Mouse (Mus musculus) lung, adult 10 weeks (tissue): Measurements from ENCODE around the gene Mcm7. TPM values are rescaled to one million over a fixed set of nuclear protein-coding genes. Genes with fewer than 3 reads are reported as not detected.

Source experiments
- polyA plus RNA-seq: library from polyadenylated mRNA; stranded (reverse); fragments of 350-450 nt; fragmentation: Illumina TruSeq; extraction: RNeasy Lipid Tissue Mini Kit (QIAGEN cat#74804); gene quantifications from one replicate; pipeline ENCODE4 v1.2.3, GENCODE M21; 2014; ENCODE audit warnings: low read depth, low replicate concordance; ENCODE audit not compliant: insufficient read depth

Mcm7 gene
- 18.9 TPM for polyA plus RNA-seq

DNA sequence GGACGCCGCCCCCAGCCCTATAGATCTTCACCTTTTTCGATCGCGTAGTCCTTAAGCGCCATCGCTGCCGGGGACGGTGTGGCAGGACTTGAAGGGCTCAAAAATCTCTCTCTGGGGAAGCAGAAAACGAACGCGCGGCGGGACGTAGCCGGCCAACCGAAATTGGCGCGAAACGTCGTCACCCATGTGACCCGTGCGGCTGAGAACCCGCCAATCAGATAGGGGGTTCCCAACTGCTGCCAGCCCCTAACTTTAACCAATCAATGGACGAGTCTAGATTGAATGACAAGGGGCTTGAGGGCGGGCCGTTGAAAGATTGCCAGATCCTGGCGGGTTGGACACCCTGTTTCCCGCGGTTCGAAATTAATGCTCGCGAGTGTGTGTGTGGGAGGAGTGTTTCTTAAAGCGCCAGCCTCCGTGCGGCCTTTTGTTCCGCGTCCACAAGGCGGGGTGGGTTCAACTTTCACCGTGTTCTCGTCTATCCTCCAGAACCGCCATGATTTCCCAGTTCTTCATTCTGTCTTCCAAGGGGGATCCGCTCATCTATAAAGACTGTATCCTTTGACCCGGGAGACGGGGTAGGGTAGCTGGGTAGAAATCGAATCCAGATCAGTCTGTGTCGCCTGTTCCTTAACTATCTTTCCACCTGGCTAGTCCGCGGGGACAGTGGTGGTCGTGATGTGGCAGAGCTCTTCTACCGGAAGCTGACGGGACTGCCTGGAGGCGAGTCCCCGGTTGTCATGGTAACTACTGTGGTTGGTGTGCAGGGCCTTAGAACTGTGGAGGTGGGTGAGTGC is at the start of gene Mcm7, which contains the start of gene Ap4m1:
Gene Mcm7, minus strand, starts transcription at position 728 of the 797 bp plus-strand sequence.
Gene Ap4m1, plus strand, starts transcription at position 308 of the 797 bp plus-strand sequence.

DNA sequence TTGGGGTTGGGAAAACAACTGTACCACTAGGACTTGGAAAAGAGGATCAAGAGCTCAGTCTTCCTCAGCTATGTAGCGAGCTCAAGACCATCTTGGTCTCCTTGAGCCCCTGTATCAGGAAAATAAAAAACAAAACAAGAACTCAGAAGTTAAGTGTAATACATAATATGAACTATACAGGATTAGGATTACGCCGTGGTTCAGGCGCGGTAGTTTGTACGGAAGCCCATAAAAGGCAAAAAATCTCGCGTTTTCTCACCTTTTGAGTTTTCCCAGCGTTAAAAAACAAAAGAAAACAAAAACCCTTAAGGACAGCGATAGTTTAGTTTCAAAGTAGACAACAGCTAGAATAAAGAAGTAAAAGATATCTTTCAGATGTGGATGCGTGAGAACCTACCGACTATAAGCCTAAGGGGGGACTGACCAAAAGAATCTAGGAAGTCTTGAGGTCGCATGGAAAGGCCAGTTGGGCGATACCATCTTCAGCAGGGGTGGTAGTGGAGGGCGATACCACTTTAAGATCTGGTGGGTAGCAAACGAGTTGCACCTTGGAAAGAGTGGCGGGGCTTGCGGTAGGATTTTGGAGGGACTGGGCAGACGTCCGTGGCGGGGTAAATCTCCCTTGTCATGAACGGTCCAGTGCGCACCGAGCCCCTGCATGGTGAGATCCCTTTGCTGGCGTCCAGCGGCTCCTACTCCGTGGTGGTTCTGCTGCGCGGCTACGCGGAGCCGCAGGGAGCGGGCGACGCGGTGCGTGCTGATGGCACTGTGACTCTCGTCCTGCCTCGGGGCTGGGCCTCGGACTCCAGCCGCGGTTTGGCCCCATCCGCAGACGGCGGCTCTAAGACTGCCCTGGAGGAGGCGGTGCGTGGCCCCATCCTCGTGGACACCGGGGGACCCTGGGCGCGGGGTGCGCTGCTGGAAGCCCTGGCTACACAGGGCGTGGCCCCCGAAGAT is 21.8 kb upstream of the Mcm7 start, which contains the start of gene Mblac1:
Gene Mblac1, plus strand, starts transcription at position 544 of the 957 bp plus-strand sequence.

DNA sequence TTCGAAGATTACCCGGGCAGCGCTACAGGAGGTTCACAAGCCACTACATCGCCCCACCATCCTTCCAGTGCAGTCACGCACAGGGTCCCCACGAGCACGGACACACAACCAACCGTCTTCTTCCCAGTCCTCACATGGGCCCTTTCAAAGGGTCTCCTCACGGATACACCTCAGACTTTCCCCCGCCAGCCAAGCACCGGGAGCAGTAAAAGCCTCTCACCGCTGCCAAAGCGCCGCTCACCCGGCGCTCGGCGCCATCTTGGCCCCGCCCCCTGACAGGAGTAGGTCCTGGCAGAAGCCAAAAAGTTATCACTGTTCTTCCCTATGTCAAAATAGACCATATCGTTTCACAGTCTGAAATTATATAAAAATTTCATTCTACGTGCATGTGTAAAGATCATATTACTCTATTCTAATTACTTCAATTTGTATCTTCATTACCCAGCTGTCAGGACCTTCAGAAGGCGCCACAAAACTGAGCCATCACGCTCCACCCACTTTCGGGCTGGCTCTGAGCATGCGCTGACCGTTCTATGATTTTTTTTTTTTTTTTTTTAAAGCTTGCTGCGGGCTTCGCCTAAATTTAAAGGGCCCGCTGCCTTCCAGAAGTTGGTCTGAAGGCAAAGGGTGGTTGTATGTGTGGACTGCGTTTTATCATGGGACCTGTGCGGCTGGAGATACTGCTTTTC is 14.9 kb upstream of the Mcm7 start, which contains the start of the genes Taf6 and Cnpy4:
Gene Taf6, minus strand, starts transcription at position 502 of the 689 bp plus-strand sequence.
Gene Cnpy4, plus strand, starts transcription at position 536 of the 689 bp plus-strand sequence.

DNA sequence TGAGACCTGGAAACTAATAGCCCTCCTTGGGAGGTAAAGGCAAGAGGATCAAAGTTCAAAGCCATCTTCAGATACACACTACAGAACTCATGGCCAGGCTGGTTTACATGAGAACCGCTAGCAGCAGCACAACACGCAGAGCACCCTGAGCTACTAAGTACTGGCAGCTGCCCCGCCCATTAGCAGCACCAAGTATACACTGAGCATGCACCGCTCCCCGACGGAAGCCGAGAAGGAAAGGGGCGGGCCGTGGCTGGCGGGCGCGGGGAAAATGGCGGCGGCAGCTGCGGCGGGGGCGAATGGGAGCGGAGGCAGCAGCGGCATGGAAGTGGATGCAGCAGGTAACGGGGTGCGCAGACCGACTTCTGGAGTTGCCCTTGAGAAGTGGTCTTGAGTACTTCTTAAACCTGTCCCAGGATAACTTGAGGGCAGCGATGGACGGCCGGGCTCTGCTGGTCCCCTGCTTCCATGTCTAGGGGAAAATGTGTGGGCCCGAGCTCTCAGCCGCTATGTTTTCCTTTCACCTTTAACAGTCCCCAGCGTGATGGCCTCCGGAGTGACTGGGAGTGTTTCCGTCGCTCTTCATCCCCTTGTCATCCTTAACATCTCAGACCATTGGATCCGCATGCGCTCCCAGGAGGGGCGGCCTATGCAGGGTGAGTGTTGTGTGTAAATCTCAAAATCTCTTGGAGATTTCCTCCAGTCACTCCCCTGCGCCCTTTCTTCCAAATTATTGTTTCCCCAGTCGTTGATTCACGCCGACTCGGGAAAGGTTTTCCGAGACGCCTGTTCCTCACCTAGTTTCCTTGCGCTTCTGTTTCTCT is 11.2 kb downstream of the Mcm7 start, which contains the start of gene Cops6:
Gene Cops6, plus strand, starts transcription at position 230 of the 824 bp plus-strand sequence.

DNA sequence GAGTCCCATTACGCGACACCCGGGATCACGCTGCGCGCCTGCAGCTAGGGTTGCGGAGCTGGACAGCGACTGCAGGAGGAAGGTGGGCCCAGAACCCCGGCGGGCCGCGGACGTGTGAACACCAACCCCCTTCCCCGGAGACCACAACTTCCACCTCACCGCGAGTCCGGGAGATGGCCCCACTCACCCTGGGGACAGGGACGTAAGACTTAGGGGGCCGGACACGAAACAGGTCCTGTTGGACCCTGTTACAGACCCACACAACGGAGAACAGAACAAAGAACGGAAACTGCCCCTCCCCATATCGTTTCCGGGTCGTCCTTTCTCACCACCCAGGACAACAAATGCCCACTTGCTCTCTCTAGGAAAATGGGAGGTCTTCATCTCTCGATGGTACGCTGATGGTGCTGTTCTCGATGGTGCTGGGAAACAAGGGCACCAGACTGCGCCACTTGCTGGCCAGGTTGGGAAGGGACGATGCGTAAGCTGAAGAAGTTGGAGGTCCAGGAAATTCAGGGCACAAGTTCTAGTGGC is 16.7 kb downstream of the Mcm7 start, which contains the start of gene Zfp113:
Gene Zfp113, minus strand, starts transcription at position 302 of the 534 bp plus-strand sequence.

DNA sequence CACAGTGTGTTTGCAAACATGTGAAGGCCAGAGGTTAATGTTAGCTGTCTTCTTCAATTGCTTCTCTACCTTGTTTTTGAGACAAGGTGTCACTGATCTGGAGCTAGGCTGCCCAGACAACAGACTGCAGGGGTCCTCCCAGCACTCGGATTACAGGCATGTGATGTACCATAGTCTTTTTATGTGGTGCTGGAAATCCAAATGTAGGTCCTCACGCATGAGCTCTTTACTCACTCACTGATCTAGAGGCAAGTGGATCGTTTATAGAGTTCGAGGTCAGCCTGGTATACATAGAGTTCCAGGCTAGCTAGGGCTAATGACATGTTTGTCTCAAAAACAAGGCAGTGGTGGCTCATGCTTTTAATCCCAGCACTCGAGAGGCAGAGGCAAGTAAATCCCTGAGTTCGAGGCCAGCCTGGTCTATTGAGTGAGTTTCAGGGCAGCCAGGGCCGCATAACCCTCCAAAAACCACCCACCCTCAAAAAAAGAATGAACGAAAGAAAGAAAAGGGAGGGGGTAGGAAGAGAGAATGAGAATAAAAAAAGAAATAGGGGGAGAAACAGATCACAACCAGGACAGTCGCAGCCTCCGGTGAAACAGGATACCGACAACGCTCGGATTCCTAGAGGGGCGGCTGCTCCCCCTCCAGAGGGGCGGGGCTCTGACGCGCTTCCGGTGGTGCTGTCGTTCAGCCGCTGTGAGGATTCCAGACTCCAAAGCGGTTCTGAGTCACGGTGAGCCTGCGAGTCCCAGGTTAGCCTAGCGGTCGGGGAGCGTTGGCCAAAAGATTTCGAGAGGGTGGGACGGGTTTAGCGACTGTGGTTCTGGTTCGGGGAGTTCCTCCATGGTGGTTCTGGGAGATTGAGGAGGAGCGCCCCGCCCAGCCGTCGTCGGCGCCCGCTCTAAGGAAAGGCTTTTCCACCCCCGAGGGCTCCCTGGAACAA is 55.7 kb downstream of the Mcm7 start, which contains the start of gene Zscan21:
Gene Zscan21, plus strand, starts transcription at position 649 of the 944 bp plus-strand sequence.

Other genes with a start within 250 kb of the Mcm7 start
- not detected for gene Gjc3, start 209.3 kb downstream of the Mcm7 start, polyA plus RNA-seq
- 6.2 TPM for gene Azgp1, start 190.9 kb downstream of the Mcm7 start, polyA plus RNA-seq
- not detected for gene Smok3a, start 151.2 kb downstream of the Mcm7 start, polyA plus RNA-seq
- gene Smok3b, start 151.0 kb downstream of the Mcm7 start, polyA plus RNA-seq, result not detected
- gene Smok3c, start 119.2 kb downstream of the Mcm7 start, polyA plus RNA-seq, result not detected
- gene Zkscan1, start 87.3 kb downstream of the Mcm7 start, polyA plus RNA-seq, result 5.0 TPM
- gene Zscan21, start 55.5 kb downstream of the Mcm7 start, polyA plus RNA-seq, result 15.8 TPM
- 2.2 TPM for gene Zfp113, start 16.7 kb downstream of the Mcm7 start, polyA plus RNA-seq
- 86.6 TPM for gene Cops6, start 11.4 kb downstream of the Mcm7 start, polyA plus RNA-seq
- 9.1 TPM for gene Ap4m1, start 420 bp downstream of the Mcm7 start, polyA plus RNA-seq
- 17.3 TPM for gene Taf6, start 15.0 kb upstream of the Mcm7 start, polyA plus RNA-seq
- 16.2 TPM for gene Cnpy4, start 15.1 kb upstream of the Mcm7 start, polyA plus RNA-seq
- 3.5 TPM for gene Mblac1, start 21.9 kb upstream of the Mcm7 start, polyA plus RNA-seq
- gene Nxpe5, start 53.5 kb upstream of the Mcm7 start, polyA plus RNA-seq, result 0.40 TPM
- 84.6 TPM for gene Lamtor4, start 83.1 kb upstream of the Mcm7 start, polyA plus RNA-seq
- gene BC037034, start 91.6 kb upstream of the Mcm7 start, polyA plus RNA-seq, result 12.5 TPM
- 0.70 TPM for gene Gal3st4, start 100.4 kb upstream of the Mcm7 start, polyA plus RNA-seq
- gene Gm43720, start 107.5 kb upstream of the Mcm7 start, polyA plus RNA-seq, result not detected
- 0.81 TPM for gene Gpc2, start 107.6 kb upstream of the Mcm7 start, polyA plus RNA-seq
- not detected for gene Stag3, start 107.8 kb upstream of the Mcm7 start, polyA plus RNA-seq
- 0.23 TPM for gene Pvrig, start 169.5 kb upstream of the Mcm7 start, polyA plus RNA-seq